Mouse (Mus musculus): Measurements from ENCODE around the gene Cnih4.

Cnih4 gene

GRCm38 (mm10) chr1:181211403-181211919 is 67.0 kb downstream of the Cnih4 start:
- no peak for DNase-seq (ENCODE audit: low spot score)

- no peak for DNase-seq (ENCODE audit: low spot score)
Measured at GRCm38 (mm10) chr1:181211920-181212633, 67.6 kb downstream of the Cnih4 start, which contains the start of gene Wdr26. Gene Wdr26 (minus strand): TSS chr1:181212001.

GRCm38 (mm10) chr1:181214296-181215035 is 70.0 kb downstream of the Cnih4 start:
- DNase-seq (ENCODE audit: low spot score) = no peak

- DNase-seq (ENCODE audit: low spot score) = no peak
Measured at GRCm38 (mm10) chr1:181216315-181216714, 71.8 kb downstream of the Cnih4 start.

Data from urinary bladder, postnatal 10 days (tissue).